Mouse (Mus musculus) intestine, postnatal 0 days (tissue): ENCODE results near the gene Gm4491. TPM values are rescaled to one million over a fixed set of nuclear protein-coding genes. Genes with fewer than 3 reads are reported as not detected.
A peak's percentile ranks its signal among the peaks of the same experiment; 100 is the strongest.

ENCODE experiments used
- ATAC-seq: fragments of 200-750 bp; cut with Nextera tagmentation; 2 replicates; pipeline ENCODE4 v1.8.0; 2017; ENCODE audit warnings: mild to moderate bottlenecking, moderate TSS enrichment, moderate library complexity
- H3K27ac ChIP-seq: fragments of 300-500 bp; sonication (generic); 2 replicates; pipeline ENCODE4 v1.5.1; 2014; ENCODE audit warnings: mild to moderate bottlenecking, low read depth, low read length, moderate library complexity
- H3K27me3 ChIP-seq: fragments of 300-500 bp; sonication (generic); replicated peaks from 2 replicates; pipeline ENCODE4 v1.6.1; 2014; ENCODE audit warnings: low read length, mixed read lengths; ENCODE audit not compliant: control insufficient read depth, insufficient read depth
- H3K36me3 ChIP-seq: fragments of 300-500 bp; sonication (generic); 2 replicates; pipeline ENCODE4 v1.6.1; 2014; ENCODE audit warnings: mild to moderate bottlenecking, moderate library complexity; ENCODE audit not compliant: control insufficient read depth, insufficient read depth
- H3K4me1 ChIP-seq: fragments of 300-500 bp; sonication (generic); replicated peaks from 2 replicates; pipeline ENCODE4 v1.6.1; 2014; ENCODE audit warnings: antibody characterized with exemption, low read length, mixed read lengths; ENCODE audit not compliant: control insufficient read depth, insufficient read depth
- H3K4me2 ChIP-seq: fragments of 300-500 bp; sonication (generic); replicated peaks from 2 replicates; pipeline ENCODE4 v1.6.1; 2014; ENCODE audit warnings: low read depth, mild to moderate bottlenecking, moderate library complexity
- H3K4me3 ChIP-seq: fragments of 300-500 bp; sonication (generic); 2 replicates; pipeline ENCODE4 v1.5.1; 2014; ENCODE audit warnings: low read depth, low read length
- H3K9ac ChIP-seq: fragments of 300-500 bp; sonication (generic); 2 replicates; pipeline ENCODE4 v1.6.1; 2014; ENCODE audit warnings: mild to moderate bottlenecking, low read depth, low read length
- H3K9me3 ChIP-seq: fragments of 300-500 bp; sonication (generic); 2 replicates; pipeline ENCODE4 v1.6.1; 2016; ENCODE audit warnings: mixed run types; ENCODE audit not compliant: control insufficient read depth
- CTCF ChIP-seq: sonication (generic); IDR thresholded peaks from 2 replicates; pipeline ENCODE4 v1.5.1; 2016; ENCODE audit warnings: low read depth, mild to moderate bottlenecking, control low read depth, antibody characterized with exemption, moderate library complexity
- WGBS: fragments of 180-500 bp; shearing (Covaris S2); extraction: QIAGEN DNeasy Blood & Tissue Kit; methylation state at CpG from one replicate; pipeline ENCODE4 v1.1.7; 2014; 5-methylcytosine and 5-hydroxymethylcytosine counted together
- polyA plus RNA-seq: library from polyadenylated mRNA; unstranded; fragments of >200 nt; fragmentation: Nextera tagmentation; extraction: Ambion mirVana; gene quantifications from 2 replicates; pipeline ENCODE4 v1.2.1, GENCODE M21; 2015

The Gm4491 gene
- polyA plus RNA-seq, 1 experiment from 2014 or later: 0.20 TPM

DNA sequence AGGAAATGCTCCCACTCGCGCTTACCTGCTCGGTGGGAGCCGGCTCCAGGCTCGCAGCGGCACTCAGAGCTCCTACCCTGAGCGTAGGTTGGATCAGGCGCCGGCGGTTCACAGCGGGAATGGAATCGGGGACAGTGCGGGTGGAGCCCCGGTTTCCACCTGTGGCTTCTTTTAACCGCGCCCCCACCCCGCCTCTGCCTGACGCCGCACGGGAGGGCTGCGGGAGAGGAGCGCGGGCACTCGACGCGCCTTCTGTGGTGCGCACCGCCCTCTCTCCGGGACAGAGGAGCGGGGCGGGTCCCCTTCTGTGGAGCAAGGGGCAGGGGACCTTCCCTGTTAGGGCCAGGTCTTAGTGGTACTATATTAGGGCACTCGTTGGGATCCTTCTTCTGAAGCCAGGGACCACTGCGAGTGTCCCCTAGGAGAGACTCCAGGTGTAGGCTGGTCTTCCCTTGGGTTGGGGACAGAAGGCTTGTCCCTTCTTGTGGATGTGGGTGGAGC, 17.5 kb upstream of the Gm4491 start, which contains the start of gene Gjb6:
Gene Gjb6, minus strand, starts transcription at position 451 of the 501 bp plus-strand sequence.
- peak within 1 kb of the TSS; percentile 70 for H3K4me2 ChIP-seq
- ATAC-seq: no peak
- 3% methylated on average over 31 of the region's 33 CpGs for WGBS
- H3K27ac ChIP-seq: no peak within 1 kb of the TSS
- peaks cover 22% of the 10 kb centered on the region for H3K27me3 ChIP-seq
- no peaks in the 10 kb centered on the region for H3K36me3 ChIP-seq
- no peaks in the 10 kb centered on the region for H3K9me3 ChIP-seq
- no peak for TF ChIP-seq CTCF
- H3K9ac ChIP-seq: no peak within 1 kb of the TSS
- H3K4me1 ChIP-seq: no peaks in the 10 kb centered on the region
- peak within 1 kb of the TSS; percentile 39 for H3K4me3 ChIP-seq

- H3K4me2 ChIP-seq: no peak overlapping the region
- TF ChIP-seq CTCF: no peak
- H3K27me3 ChIP-seq: peaks cover 9% of the 10 kb centered on the region; the same call in 1 of the 2 replicates
- no peaks in the 10 kb centered on the region for H3K36me3 ChIP-seq
- no peaks in the 10 kb centered on the region for H3K4me1 ChIP-seq
- no peak for ATAC-seq
- H3K27ac ChIP-seq: no peak overlapping the region
- 42% methylated on average over 4 of the region's 4 CpGs for WGBS
- no peaks in the 10 kb centered on the region for H3K9me3 ChIP-seq
- H3K9ac ChIP-seq: no peak overlapping the region
- no peak overlapping the region for H3K4me3 ChIP-seq
These were observed 11.7 kb upstream of the Gm4491 start for GRCm38 (mm10) chr14:57127383-57127782.

GRCm38 (mm10) chr14:57122295-57122694, 6.6 kb upstream of the Gm4491 start:
- no peaks in the 10 kb centered on the region for H3K9me3 ChIP-seq
- no peaks in the 10 kb centered on the region for H3K27me3 ChIP-seq
- 82% methylated on average over 7 of the region's 7 CpGs for WGBS
- H3K4me2 ChIP-seq: no peak overlapping the region
- H3K9ac ChIP-seq: no peak overlapping the region
- no peaks in the 10 kb centered on the region for H3K4me1 ChIP-seq
- no peak for ATAC-seq
- H3K27ac ChIP-seq: no peak overlapping the region
- TF ChIP-seq CTCF: no peak
- no peak overlapping the region for H3K4me3 ChIP-seq
- no peaks in the 10 kb centered on the region for H3K36me3 ChIP-seq

GRCm38 (mm10) chr14:57109194-57109593, 6.5 kb downstream of the Gm4491 start:
- no peaks in the 10 kb centered on the region for H3K4me1 ChIP-seq
- TF ChIP-seq CTCF: peak; percentile 88
- H3K4me2 ChIP-seq: no peak overlapping the region
- H3K4me3 ChIP-seq: no peak overlapping the region
- H3K27ac ChIP-seq: no peak overlapping the region
- 12% methylated on average over 4 of the region's 4 CpGs for WGBS
- H3K36me3 ChIP-seq: no peaks in the 10 kb centered on the region
- peaks cover 12% of the 10 kb centered on the region for H3K27me3 ChIP-seq
- no peak for ATAC-seq
- no peaks in the 10 kb centered on the region for H3K9me3 ChIP-seq
- no peak overlapping the region for H3K9ac ChIP-seq

GRCm38 (mm10) chr14:57107916-57108315, 7.8 kb downstream of the Gm4491 start:
- no peak overlapping the region for H3K4me3 ChIP-seq

DNA sequence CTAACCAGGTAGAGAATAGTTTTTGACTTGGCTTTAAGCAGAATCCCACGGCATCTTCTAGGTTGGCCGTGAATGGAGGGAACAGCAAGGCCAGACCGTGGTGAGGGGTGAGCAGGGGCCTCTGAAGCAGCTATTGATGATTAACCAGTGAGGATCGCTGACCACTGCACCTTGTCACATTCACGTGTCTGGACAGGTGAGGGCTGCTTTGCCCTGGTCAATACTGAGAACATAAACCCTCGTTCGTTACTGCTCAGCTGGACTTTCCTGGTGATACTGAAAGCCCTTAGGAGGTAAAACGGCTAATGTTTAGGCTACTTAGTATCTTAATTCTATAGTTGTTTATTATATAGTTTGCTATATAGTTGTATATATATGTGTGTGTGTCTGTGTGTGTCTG, 8.6 kb downstream of the Gm4491 start:
- TF ChIP-seq CTCF: no peak
- 53% methylated on average over 8 of the region's 8 CpGs for whole genome bisulfite sequencing
- Histone ChIP-seq H3K4me3 (no peak overlapping the region), H3K27ac (0 out of 2 replicates have a peak overlapping the region, but pooled peaks have one; percentile 11), H3K9ac (no peak overlapping the region), H3K9me3 (no peaks in the 10 kb centered on the region), H3K4me1 (no peaks in the 10 kb centered on the region), H3K4me2 (0 out of 2 replicates have a peak overlapping the region, but pooled peaks have one; percentile 27), H3K36me3 (no peaks in the 10 kb centered on the region), H3K27me3 (peaks cover 12% of the 10 kb centered on the region)
- peak; percentile 29; the same call in 1 of the 2 replicates for ATAC-seq

More at GRCm38 (mm10) chr14:57107916-57108315, 7.8 kb downstream of the Gm4491 start:
- Histone ChIP-seq H3K27ac (no peak overlapping the region), H3K4me2 (peak overlapping the region; percentile 27; the same call in 1 of the 2 replicates), H3K4me1 (no peaks in the 10 kb centered on the region), H3K27me3 (peaks cover 12% of the 10 kb centered on the region), H3K9me3 (no peaks in the 10 kb centered on the region), H3K36me3 (no peaks in the 10 kb centered on the region), H3K9ac (no peak overlapping the region)
- WGBS: 64% methylated on average over 5 of the region's 5 CpGs
- no peak for ATAC-seq
- no peak for TF ChIP-seq CTCF
